Mouse (Mus musculus) kidney, embryonic 16.5 days (tissue): ENCODE data around the gene Shkbp1. TPM values are rescaled to one million over a fixed set of nuclear protein-coding genes. Genes with fewer than 3 reads are reported as not detected.

Source experiments
- ATAC-seq: fragments of 200-750 bp; cut with Nextera tagmentation; 2 replicates; pipeline ENCODE4 v1.8.0; 2017; ENCODE audit warnings: moderate TSS enrichment; ENCODE audit not compliant: low FRiP score, low TSS enrichment
- H3K27ac ChIP-seq: fragments of 300-500 bp; sonication (generic); 2 replicates; pipeline ENCODE4 v1.5.1; 2014; ENCODE audit warnings: low read length
- H3K27me3 ChIP-seq: fragments of 300-500 bp; sonication (generic); 2 replicates; pipeline ENCODE4 v1.6.1; 2014; ENCODE audit warnings: low read length, control low read depth, mixed read lengths; ENCODE audit not compliant: insufficient read depth
- H3K36me3 ChIP-seq: fragments of 300-500 bp; sonication (generic); 2 replicates; pipeline ENCODE4 v1.6.1; 2014; ENCODE audit warnings: low read length, control low read depth, mixed read lengths; ENCODE audit not compliant: insufficient read depth
- H3K4me1 ChIP-seq: fragments of 300-500 bp; sonication (generic); 2 replicates; pipeline ENCODE4 v1.6.1; 2014; ENCODE audit warnings: low read length, control low read depth, mixed read lengths; ENCODE audit not compliant: insufficient read depth
- H3K4me2 ChIP-seq: fragments of 300-500 bp; sonication (generic); replicated peaks from 2 replicates; pipeline ENCODE4 v1.6.1; 2014; ENCODE audit warnings: low read depth, low read length
- H3K4me3 ChIP-seq: fragments of 300-500 bp; sonication (generic); 2 replicates; pipeline ENCODE4 v1.5.1; 2014; ENCODE audit warnings: mild to moderate bottlenecking, low read length
- H3K9ac ChIP-seq: fragments of 300-500 bp; sonication (generic); replicated peaks from 2 replicates; pipeline ENCODE4 v1.6.1; 2014; ENCODE audit warnings: low read length
- H3K9me3 ChIP-seq: fragments of 300-500 bp; sonication (generic); 2 replicates; pipeline ENCODE4 v1.6.1; 2016; ENCODE audit warnings: low read length, control low read depth
- WGBS: fragments of 180-500 bp; shearing (Covaris S2); extraction: QIAGEN DNeasy Blood & Tissue Kit; methylation state at CpG from one replicate; pipeline ENCODE4 v1.1.7; 2014; 5-methylcytosine and 5-hydroxymethylcytosine counted together
- polyA plus RNA-seq: library from polyadenylated mRNA; unstranded; fragments of >200 nt; fragmentation: Nextera tagmentation; extraction: Ambion mirVana; gene quantifications from 2 replicates; pipeline ENCODE4 v1.2.1, GENCODE M21; 2015

Gene Shkbp1
- polyA plus RNA-seq, 1 experiment from 2014 or later = 51.4 TPM

DNA sequence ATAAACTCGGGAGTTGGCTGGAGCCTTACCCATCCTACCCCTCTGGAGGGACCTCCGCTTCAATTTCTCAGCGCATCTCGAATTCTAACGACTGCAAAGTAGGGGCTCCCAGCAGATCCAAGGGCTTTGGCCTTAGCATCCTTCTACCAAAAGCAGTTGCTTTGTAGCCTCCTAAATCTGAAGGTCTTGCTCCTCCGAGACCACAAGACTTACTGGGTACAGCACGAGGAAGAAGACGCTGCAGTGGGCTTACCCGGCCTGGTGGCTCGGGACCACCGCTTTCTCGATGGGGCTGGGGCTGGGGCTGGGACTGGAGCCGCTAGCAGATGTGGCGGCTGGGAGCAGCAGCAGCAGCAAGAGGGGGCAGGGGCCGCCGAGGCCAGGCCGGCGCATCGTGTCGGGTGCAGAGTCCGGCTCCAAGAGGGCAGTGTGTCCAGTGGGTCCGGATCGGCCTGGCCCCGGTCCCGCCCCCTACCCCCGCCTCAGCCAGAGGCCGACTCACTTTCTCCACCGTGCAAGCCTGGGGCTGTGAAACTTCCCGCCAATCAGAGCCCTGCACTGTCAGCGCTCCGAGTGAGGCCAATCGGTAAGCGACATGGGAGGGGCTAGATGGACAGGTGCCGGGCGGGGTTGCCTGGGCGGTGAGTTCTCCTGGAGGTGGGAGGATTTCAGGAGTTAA lies 18.5 kb downstream of the Shkbp1 start, which contains the start of gene Ltbp4:
TSS of gene Ltbp4 (minus strand) at position 518 of the 679 bp plus-strand sequence.
- WGBS = under 1% methylated on average over 36 of the region's 36 CpGs
- H3K9ac ChIP-seq = peak within 1 kb of the TSS; percentile 60
- peak; percentile 62 for ATAC-seq
- peak within 1 kb of the TSS; percentile 45 for H3K4me3 ChIP-seq
- no peak within 1 kb of the TSS for H3K27ac ChIP-seq
- H3K4me2 ChIP-seq = peak within 1 kb of the TSS; percentile 70
- H3K27me3 ChIP-seq = peaks cover 63% of the 10 kb centered on the region
- H3K9me3 ChIP-seq = no peaks in the 10 kb centered on the region
- 0 out of 2 replicates have a peak, but pooled peaks cover 3% of the 10 kb centered on the region for H3K36me3 ChIP-seq
- H3K4me1 ChIP-seq = peaks cover 49% of the 10 kb centered on the region

- Histone ChIP-seq H3K4me1 (peaks cover 60% of the 10 kb centered on the region), H3K27ac (no peak overlapping the region), H3K9me3 (no peaks in the 10 kb centered on the region), H3K27me3 (peaks cover 63% of the 10 kb centered on the region), H3K4me2 (peak overlapping the region; percentile 70), H3K36me3 (no peaks in the 10 kb centered on the region), H3K9ac (peak overlapping the region; percentile 12), H3K4me3 (peak overlapping the region; percentile 45)
- WGBS = under 1% methylated on average over 47 of the region's 47 CpGs
- ATAC-seq = peak; percentile 73
Measured at GRCm38 (mm10) chr7:27335928-27336823, 19.6 kb downstream of the Shkbp1 start.

DNA sequence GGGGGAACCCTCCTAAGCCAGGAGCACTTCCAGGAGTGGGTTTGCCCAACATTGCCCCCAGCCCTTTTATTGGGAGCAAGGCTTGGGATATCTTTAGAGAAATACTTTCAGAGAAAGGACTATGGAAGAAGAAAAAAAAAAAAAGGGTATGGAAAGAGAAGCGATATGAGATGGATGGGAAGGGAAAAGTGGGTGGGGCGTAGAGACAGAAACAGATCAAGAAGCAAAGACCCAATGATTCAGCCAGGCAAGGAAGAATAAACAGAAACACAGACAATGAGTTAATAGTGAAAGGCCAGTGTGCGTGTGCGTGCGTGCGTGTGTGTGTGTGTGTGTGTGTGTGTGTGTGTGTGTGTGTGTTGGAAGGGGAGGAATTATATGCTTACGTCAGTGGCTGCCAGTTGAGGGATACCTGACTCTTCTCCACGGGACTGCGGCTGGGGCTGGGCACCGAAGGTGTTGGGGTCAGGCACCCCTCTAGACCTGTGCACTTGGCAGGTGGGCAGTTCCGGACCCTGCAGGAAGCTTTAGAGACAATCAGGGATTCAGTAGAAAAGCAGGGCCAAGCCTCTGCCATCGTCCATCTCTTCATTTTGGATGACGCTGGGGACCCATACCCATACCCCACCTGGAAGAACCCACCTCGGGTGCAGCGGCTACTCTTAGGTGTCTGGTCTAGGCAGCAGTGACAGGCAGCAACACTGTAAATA lies 20.7 kb downstream of the Shkbp1 start:
- WGBS = 52% methylated on average over 15 of the region's 15 CpGs
- Histone ChIP-seq H3K27ac (no peak overlapping the region), H3K36me3 (no peaks in the 10 kb centered on the region), H3K9ac (no peak overlapping the region), H3K4me1 (peaks cover 69% of the 10 kb centered on the region), H3K4me3 (no peak overlapping the region), H3K27me3 (peaks cover 68% of the 10 kb centered on the region), H3K9me3 (no peaks in the 10 kb centered on the region), H3K4me2 (no peak overlapping the region)
- ATAC-seq = no peak

GRCm38 (mm10) chr7:27334405-27334911 lies 21.4 kb downstream of the Shkbp1 start:
- ATAC-seq = no peak
- 4% methylated on average over 32 of the region's 32 CpGs for WGBS
- Histone ChIP-seq H3K4me3 (peak overlapping the region; percentile 66), H3K36me3 (no peaks in the 10 kb centered on the region), H3K9me3 (no peaks in the 10 kb centered on the region), H3K4me1 (peaks cover 76% of the 10 kb centered on the region), H3K9ac (no peak overlapping the region), H3K27me3 (peaks cover 73% of the 10 kb centered on the region), H3K4me2 (peak overlapping the region; percentile 89), H3K27ac (no peak overlapping the region)

- H3K36me3 ChIP-seq = no peaks in the 10 kb centered on the region
- no peaks in the 10 kb centered on the region for H3K9me3 ChIP-seq
- H3K27me3 ChIP-seq = peaks cover 72% of the 10 kb centered on the region
- peak overlapping the region; percentile 94 for H3K27ac ChIP-seq
- ATAC-seq = no peak
- H3K4me2 ChIP-seq = peak overlapping the region; percentile 89
- H3K4me1 ChIP-seq = peaks cover 86% of the 10 kb centered on the region
- peak overlapping the region; percentile 66 for H3K4me3 ChIP-seq
- peak overlapping the region; percentile 80 for H3K9ac ChIP-seq
- WGBS = under 1% methylated on average over 41 of the region's 77 CpGs
Measured at GRCm38 (mm10) chr7:27333316-27333941, 22.4 kb downstream of the Shkbp1 start.

DNA sequence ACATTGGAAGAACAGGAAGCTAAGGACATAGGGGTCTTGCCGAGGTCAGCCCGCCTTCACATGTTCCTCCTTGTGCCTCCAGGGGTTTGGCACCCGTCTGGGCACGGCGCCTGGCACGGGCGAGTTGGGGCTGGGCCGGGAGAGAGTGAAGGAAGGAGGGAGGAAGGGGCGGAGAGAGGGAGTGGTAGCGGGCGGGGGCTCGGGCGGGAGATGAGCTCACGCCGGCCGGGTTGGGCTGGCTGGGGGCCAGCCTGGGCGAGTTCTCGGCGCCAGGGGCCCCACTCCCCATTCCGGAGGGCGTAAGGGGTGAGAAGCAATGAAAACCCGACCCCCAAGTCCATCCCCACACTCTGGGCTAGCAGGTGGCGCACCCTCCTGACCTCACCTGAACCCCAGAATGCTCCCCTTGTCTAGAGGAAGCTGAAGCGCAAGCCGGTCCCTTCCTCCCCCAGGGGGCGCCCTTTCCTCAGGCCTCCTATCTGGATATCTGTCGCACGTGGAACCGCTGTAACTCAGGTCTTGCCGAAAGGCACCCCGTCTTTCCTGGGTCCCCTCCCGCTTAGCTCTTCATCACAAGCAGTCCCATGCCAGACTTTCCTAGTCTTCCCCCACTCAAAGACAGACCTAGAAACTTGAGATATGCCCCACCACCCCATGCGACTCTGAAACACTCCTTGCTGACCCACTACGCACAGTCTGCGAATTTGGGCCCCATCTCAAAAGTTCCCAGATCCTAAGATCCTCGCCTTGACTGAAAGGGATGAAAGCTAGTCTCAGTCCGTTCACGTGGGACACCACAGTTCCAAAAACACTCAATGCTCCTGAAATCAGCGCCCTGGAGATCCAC lies 23.2 kb downstream of the Shkbp1 start:
- Histone ChIP-seq H3K4me1 (peaks cover 84% of the 10 kb centered on the region), H3K36me3 (no peaks in the 10 kb centered on the region), H3K27me3 (peaks cover 66% of the 10 kb centered on the region), H3K9ac (peak overlapping the region; percentile 80), H3K9me3 (no peaks in the 10 kb centered on the region), H3K4me3 (peak overlapping the region; percentile 66), H3K4me2 (peak overlapping the region; percentile 89), H3K27ac (peak overlapping the region; percentile 94)
- WGBS = under 1% methylated on average over 38 of the region's 39 CpGs
- no peak for ATAC-seq

GRCm38 (mm10) chr7:27331854-27332253 lies 24.0 kb downstream of the Shkbp1 start:
- peaks cover 65% of the 10 kb centered on the region for H3K27me3 ChIP-seq
- peak overlapping the region; percentile 66 for H3K4me3 ChIP-seq
- 6% methylated on average over 8 of the region's 8 CpGs for WGBS
- H3K4me2 ChIP-seq = peak overlapping the region; percentile 89
- ATAC-seq = no peak
- no peaks in the 10 kb centered on the region for H3K9me3 ChIP-seq
- peak overlapping the region; percentile 94 for H3K27ac ChIP-seq
- H3K9ac ChIP-seq = peak overlapping the region; percentile 66; the same call in 1 of the 2 replicates
- H3K36me3 ChIP-seq = 0 out of 2 replicates have a peak, but pooled peaks cover 4% of the 10 kb centered on the region
- peaks cover 77% of the 10 kb centered on the region for H3K4me1 ChIP-seq

- Histone ChIP-seq H3K9me3 (no peaks in the 10 kb centered on the region), H3K36me3 (0 out of 2 replicates have a peak, but pooled peaks cover 4% of the 10 kb centered on the region), H3K9ac (peak overlapping the region; percentile 66), H3K4me3 (peak overlapping the region; percentile 66), H3K4me2 (peak overlapping the region; percentile 89), H3K4me1 (peaks cover 74% of the 10 kb centered on the region), H3K27ac (peak overlapping the region; percentile 94), H3K27me3 (peaks cover 63% of the 10 kb centered on the region)
- ATAC-seq = no peak
- WGBS = under 1% methylated on average over 8 of the region's 8 CpGs
Measured at GRCm38 (mm10) chr7:27331541-27331851, 24.3 kb downstream of the Shkbp1 start.
